Comparison of ENCODE assay signal across 29 mouse cellular contexts in genomic region chr2:44309556-44309955, GRCm38 (mm10).
DNase-seq lines count a peak whose midpoint lies in the region; ATAC-seq lines count a peak whose summit lies in the region.
"Had no signal": no experiment of that assay in that cellular context is flagged by ENCODE, and none has a peak within 500 bp of the region (broad histone marks: within the 10 kb centered on the region; RNA-seq: fewer than 3 reads in every experiment).

No protein-coding gene starts in this region.

- H3K36me3 ChIP-seq in embryonic facial prominence, embryonic 14.5 days (ENCODE audit: control insufficient read depth, insufficient read depth, low read length) = no peaks in the 10 kb centered on the region
- H3K36me3 ChIP-seq in embryonic facial prominence, embryonic 10.5 days (replicated peaks) = no peaks in the 10 kb centered on the region
- H3K36me3 ChIP-seq in lung, embryonic 16.5 days (ENCODE audit: control insufficient read depth, insufficient read depth, low read length) = no peaks in the 10 kb centered on the region
- no peaks in the 10 kb centered on the region for H3K36me3 ChIP-seq in limb, embryonic 15.5 days
- H3K36me3 ChIP-seq in intestine, embryonic 16.5 days (ENCODE audit: control insufficient read depth, insufficient read depth, low read length) = no peaks in the 10 kb centered on the region
- H3K36me3 ChIP-seq: embryonic facial prominence, embryonic 13.5 days; G1E; hindbrain, embryonic 12.5 days; liver, embryonic 13.5 days; midbrain, embryonic 10.5 days; neural tube, embryonic 12.5 days had no signal

- peak; percentile 67 for DNase-seq in embryonic facial prominence, embryonic 14.5 days (ENCODE audit: low spot score)
- no peak for DNase-seq in embryonic facial prominence, embryonic 10.5 days (ENCODE audit: low spot score)
- no peak for DNase-seq in frontal cortex, postnatal 14 days (ENCODE audit: low spot score in 2 of 2)
- no peak for DNase-seq in lung, postnatal 36 days
- DNase-seq: adrenal gland, adult 8-10 months; cerebellum, adult 11-12 months; cerebellum, adult 9-11 months; embryo, embryonic 11 days; gastrocnemius, adult 2 months; gastrocnemius, postnatal 36 days; heart, adult 18-20 months; heart, postnatal 36 days; kidney, adult 11 months; kidney, postnatal 14 days; layer of hippocampus, adult 9-11 months; liver, embryonic 13.5 days; thymus, adult 2 months; thymus, postnatal 4 days had no signal

- WGBS in embryonic facial prominence, embryonic 14.5 days = 52% methylated on average over 1 of the region's 1 CpGs
- 87% methylated on average over 1 of the region's 1 CpGs for WGBS in embryonic facial prominence, embryonic 10.5 days
- WGBS in lung, embryonic 16.5 days = 44% methylated on average over 1 of the region's 1 CpGs
- WGBS in limb, embryonic 15.5 days = 27% methylated on average over 1 of the region's 1 CpGs
- 84% methylated on average over 1 of the region's 1 CpGs for WGBS in intestine, embryonic 16.5 days

- no peak overlapping the region for H3K4me3 ChIP-seq in embryonic facial prominence, embryonic 14.5 days (ENCODE audit: low read depth, low read length)
- no peak overlapping the region for H3K4me3 ChIP-seq in embryonic facial prominence, embryonic 10.5 days
- no peak overlapping the region for H3K4me3 ChIP-seq in lung, embryonic 16.5 days (ENCODE audit: low read length)
- H3K4me3 ChIP-seq in limb, embryonic 15.5 days = no peak overlapping the region
- no peak overlapping the region for H3K4me3 ChIP-seq in intestine, embryonic 16.5 days (ENCODE audit: low read length)
- H3K4me3 ChIP-seq: embryonic facial prominence, embryonic 13.5 days; erythroblast, embryonic 14.5 days; gastrocnemius, adult 2 months; hindbrain, embryonic 12.5 days; liver, embryonic 13.5 days; midbrain, embryonic 10.5 days; neural tube, embryonic 12.5 days had no signal

- no peaks in the 10 kb centered on the region for H3K9me3 ChIP-seq in embryonic facial prominence, embryonic 14.5 days (ENCODE audit: control insufficient read depth, low read length)
- H3K9me3 ChIP-seq in embryonic facial prominence, embryonic 10.5 days = no peaks in the 10 kb centered on the region
- H3K9me3 ChIP-seq in lung, embryonic 16.5 days (ENCODE audit: control insufficient read depth, low read length) = no peaks in the 10 kb centered on the region
- no peaks in the 10 kb centered on the region for H3K9me3 ChIP-seq in limb, embryonic 15.5 days
- no peaks in the 10 kb centered on the region for H3K9me3 ChIP-seq in intestine, embryonic 16.5 days (ENCODE audit: control insufficient read depth, low read length)
- H3K9me3 ChIP-seq: embryonic facial prominence, embryonic 13.5 days; G1E; hindbrain, embryonic 12.5 days; liver, embryonic 13.5 days; midbrain, embryonic 10.5 days; neural tube, embryonic 12.5 days had no signal

- H3K9ac ChIP-seq in embryonic facial prominence, embryonic 14.5 days (ENCODE audit: low read depth, low read length) = no peak overlapping the region
- H3K9ac ChIP-seq in lung, embryonic 16.5 days (ENCODE audit: low read length) = no peak overlapping the region
- H3K9ac ChIP-seq in limb, embryonic 15.5 days = no peak overlapping the region
- H3K9ac ChIP-seq in intestine, embryonic 16.5 days (ENCODE audit: low read depth, low read length) = no peak overlapping the region
- H3K9ac ChIP-seq: embryonic facial prominence, embryonic 13.5 days; hindbrain, embryonic 12.5 days; liver, embryonic 13.5 days; neural tube, embryonic 12.5 days had no signal

- ATAC-seq in embryonic facial prominence, embryonic 14.5 days (ENCODE audit: low read depth) = no peak
- ATAC-seq in frontal cortex, adult (ENCODE audit: low TSS enrichment) = 0 out of 2 replicates have a peak, but pooled peaks have one; percentile 21
- ATAC-seq in lung, embryonic 16.5 days (ENCODE audit: low read depth) = peak; percentile 7; the same call in 1 of the 2 replicates
- no peak for ATAC-seq in limb, embryonic 15.5 days (ENCODE audit: insufficient number of reproducible peaks, low FRiP score, low TSS enrichment, low read depth)
- ATAC-seq in intestine, embryonic 16.5 days = no peak

- H3K4me1 ChIP-seq in embryonic facial prominence, embryonic 14.5 days (ENCODE audit: control insufficient read depth, insufficient read depth, low read length) = peaks cover 17% of the 10 kb centered on the region
- peaks cover 21% of the 10 kb centered on the region for H3K4me1 ChIP-seq in embryonic facial prominence, embryonic 10.5 days
- 0 out of 2 replicates have a peak, but pooled peaks cover 12% of the 10 kb centered on the region for H3K4me1 ChIP-seq in lung, embryonic 16.5 days (replicated peaks; ENCODE audit: control insufficient read depth, insufficient read depth, low read length)
- 0 out of 2 replicates have a peak, but pooled peaks cover 14% of the 10 kb centered on the region for H3K4me1 ChIP-seq in limb, embryonic 15.5 days
- peaks cover 9% of the 10 kb centered on the region; the same call in 1 of the 2 replicates for H3K4me1 ChIP-seq in intestine, embryonic 16.5 days (ENCODE audit: control insufficient read depth, insufficient read depth, low read length)

- H3K27me3 ChIP-seq in embryonic facial prominence, embryonic 14.5 days (replicated peaks; ENCODE audit: control insufficient read depth, insufficient read depth, low read length) = no peaks in the 10 kb centered on the region
- no peaks in the 10 kb centered on the region for H3K27me3 ChIP-seq in embryonic facial prominence, embryonic 10.5 days (replicated peaks; ENCODE audit: low read depth, poor library complexity, severe bottlenecking)
- no peaks in the 10 kb centered on the region for H3K27me3 ChIP-seq in lung, embryonic 16.5 days (ENCODE audit: control insufficient read depth, insufficient read depth, low read depth, low read length)
- H3K27me3 ChIP-seq in limb, embryonic 15.5 days = no peaks in the 10 kb centered on the region
- H3K27me3 ChIP-seq in intestine, embryonic 16.5 days (replicated peaks; ENCODE audit: control insufficient read depth, insufficient read depth, low read length) = no peaks in the 10 kb centered on the region; the same call in 1 of the 2 replicates
- H3K27me3 ChIP-seq: embryonic facial prominence, embryonic 13.5 days; hindbrain, embryonic 12.5 days; liver, embryonic 13.5 days; neural tube, embryonic 12.5 days had no signal

- H3K4me2 ChIP-seq in embryonic facial prominence, embryonic 14.5 days (ENCODE audit: low read depth, low read length) = no peak overlapping the region
- no peak overlapping the region for H3K4me2 ChIP-seq in lung, embryonic 16.5 days (ENCODE audit: low read depth, low read length)
- H3K4me2 ChIP-seq in limb, embryonic 15.5 days = no peak overlapping the region
- no peak overlapping the region for H3K4me2 ChIP-seq in intestine, embryonic 16.5 days (ENCODE audit: low read depth, low read length)
- H3K4me2 ChIP-seq: embryonic facial prominence, embryonic 13.5 days; heart, embryonic 11.5 days; hindbrain, embryonic 12.5 days; liver, embryonic 13.5 days; neural tube, embryonic 12.5 days had no signal

- no peak overlapping the region for H3K27ac ChIP-seq in embryonic facial prominence, embryonic 14.5 days (replicated peaks; ENCODE audit: low read depth, low read length)
- H3K27ac ChIP-seq in embryonic facial prominence, embryonic 10.5 days (replicated peaks) = no peak overlapping the region
- H3K27ac ChIP-seq in lung, embryonic 16.5 days (ENCODE audit: low read length) = peak overlapping the region; percentile 1; the same call in 1 of the 2 replicates
- H3K27ac ChIP-seq in limb, embryonic 15.5 days = 0 out of 2 replicates have a peak overlapping the region, but pooled peaks have one; percentile 27
- no peak overlapping the region for H3K27ac ChIP-seq in intestine, embryonic 16.5 days (ENCODE audit: low read length)
- H3K27ac ChIP-seq: embryonic facial prominence, embryonic 13.5 days; gastrocnemius, adult 2 months; hindbrain, embryonic 12.5 days; liver, embryonic 13.5 days; midbrain, embryonic 10.5 days; neural tube, embryonic 12.5 days had no signal

Comparison
In these comparisons a context has a peak if more than half of its experiments do, and no peak if none do; other contexts are left out.
1. ATAC-seq: peak in frontal cortex, adult (single experiment) and lung, embryonic 16.5 days (single experiment); none in embryonic facial prominence, embryonic 14.5 days (single experiment), limb, embryonic 15.5 days (single experiment) and intestine, embryonic 16.5 days (single experiment).
2. H3K27ac ChIP-seq: peak in lung, embryonic 16.5 days (single experiment) and limb, embryonic 15.5 days (single experiment); none in embryonic facial prominence, embryonic 14.5 days (single experiment), embryonic facial prominence, embryonic 10.5 days (single experiment) and intestine, embryonic 16.5 days (single experiment).